ENCODE assay signal across 21 mouse cellular contexts in genomic region chr4:127171341-127171905, GRCm38 (mm10). TPM values are rescaled to one million over a fixed set of nuclear protein-coding genes. Genes with fewer than 3 reads are reported as not detected.
DNase-seq lines count a peak whose midpoint lies in the region; ATAC-seq and TF ChIP-seq lines count a peak whose summit lies in the region.
"Had no signal": no experiment of that assay in that cellular context is flagged by ENCODE, and none has a peak within 500 bp of the region (broad histone marks: within the 10 kb centered on the region; RNA-seq: fewer than 3 reads in every experiment).

No protein-coding gene starts in this region.

- no peaks in the 10 kb centered on the region for H3K36me3 ChIP-seq in midbrain, postnatal 0 days (ENCODE audit: insufficient read depth, low read length)
- H3K36me3 ChIP-seq: heart, embryonic 13.5 days; limb, embryonic 13.5 days had no signal

- H3K9me3 ChIP-seq in midbrain, postnatal 0 days (ENCODE audit: low read length): no peaks in the 10 kb centered on the region
- H3K9me3 ChIP-seq: heart, embryonic 13.5 days; limb, embryonic 13.5 days had no signal

- TF ChIP-seq CTCF in layer of hippocampus, adult 2 months (conservative IDR thresholded peaks at IDR 0.05): no peak
- TF ChIP-seq CTCF in brain, embryonic 14.5 days (IDR thresholded peaks at IDR 0.05; ENCODE audit: borderline replicate concordance, extremely low read depth, insufficient read depth, insufficient read length): no peak
- TF ChIP-seq CTCF in midbrain, postnatal 0 days (IDR thresholded peaks at IDR 0.05): no peak

- peaks cover 21% of the 10 kb centered on the region; the same call in 1 of the 2 replicates for H3K4me1 ChIP-seq in midbrain, postnatal 0 days (ENCODE audit: insufficient read depth, low read length)

- no peak for ATAC-seq in midbrain, postnatal 0 days (ENCODE audit: low FRiP score)
- ATAC-seq: activated CD4-positive, CD25-positive, alpha-beta regulatory T cell, adult 4 months; intestine, postnatal 0 days; Patski had no signal

- no peaks in the 10 kb centered on the region for H3K27me3 ChIP-seq in midbrain, postnatal 0 days (ENCODE audit: insufficient read depth, low read length)

- DNase-seq in cerebellum, postnatal 14 days: peak; percentile 48 to 53
- DNase-seq in cerebellum, postnatal 25 days: no peak
- DNase-seq in layer of hippocampus, adult 2 months (ENCODE audit: low spot score in 2 of 2): no peak
- no peak for DNase-seq in layer of hippocampus, postnatal 14 days (ENCODE audit: low spot score in 2 of 2)
- peak; percentile 58 for DNase-seq in brain, embryonic 14.5 days (ENCODE audit: low read depth)
- DNase-seq in midbrain, postnatal 0 days (ENCODE audit: low spot score): no peak
- DNase-seq in heart, adult 11 months: no peak
- DNase-seq: adrenal gland, postnatal 25 days; B cell, adult 2 months; gastrocnemius, adult 2 months; heart, postnatal 36 days had no signal

- peak overlapping the region; percentile 29; the same call in 1 of the 2 replicates for H3K9ac ChIP-seq in midbrain, postnatal 0 days (replicated peaks; ENCODE audit: low read length, poor library complexity, severe bottlenecking)
- H3K9ac ChIP-seq: heart, embryonic 13.5 days; limb, embryonic 13.5 days; liver, embryonic 14.5 days had no signal

- 37% methylated on average over 4 of the region's 4 CpGs for WGBS in midbrain, postnatal 0 days

- H3K4me3 ChIP-seq in layer of hippocampus, adult 2 months: peak overlapping the region; percentile 81
- H3K4me3 ChIP-seq in midbrain, postnatal 0 days (ENCODE audit: low read depth, low read length): no peak overlapping the region
- H3K4me3 ChIP-seq: gastrocnemius, adult 2 months; heart, embryonic 13.5 days; limb, embryonic 13.5 days; myocyte had no signal

- peak overlapping the region; percentile 96 for H3K27ac ChIP-seq in layer of hippocampus, adult 2 months
- no peak overlapping the region for H3K27ac ChIP-seq in midbrain, postnatal 0 days (ENCODE audit: low read depth, low read length)
- H3K27ac ChIP-seq: gastrocnemius, adult 2 months; heart, embryonic 13.5 days; kidney, postnatal 0 days; limb, embryonic 13.5 days; liver, embryonic 14.5 days had no signal

- TF ChIP-seq POLR2A in brain, embryonic 14.5 days (IDR thresholded peaks at IDR 0.05; ENCODE audit: borderline replicate concordance, extremely low read depth, insufficient read depth, insufficient read length, poor library complexity, severe bottlenecking): no peak

- H3K4me2 ChIP-seq in midbrain, postnatal 0 days (ENCODE audit: low read depth, low read length, poor library complexity, severe bottlenecking): peak overlapping the region; percentile 38
- H3K4me2 ChIP-seq: heart, embryonic 13.5 days; limb, embryonic 13.5 days had no signal

RNA-seq across cellular contexts. Expression of gene Dlgap3, which starts 2.4 kb away (rescaled TPM):
- 100 to 1,000 TPM; 283 to 292 TPM for total RNA-seq in layer of hippocampus, adult 2 months (2021)
- total RNA-seq in layer of hippocampus, postnatal 14 days (2021): 100 to 1,000 TPM; 283 TPM
- polyA plus RNA-seq in brain, embryonic 14.5 days (2012; rRNA removed): 27.0 and 42.7 TPM in 2 replicates
- 131 and 156 TPM in 2 replicates for total RNA-seq in midbrain, postnatal 0 days (2014; rRNA removed)
- polyA plus RNA-seq in midbrain, postnatal 0 days (2015; fragmentation: Nextera tagmentation; extraction: Ambion mirVana): 34.5 and 34.8 TPM in 2 replicates
- total RNA-seq: gastrocnemius, adult 2 months; granulocyte monocyte progenitor cell, adult 5-6 weeks; megakaryocyte, adult 5-6 weeks had no signal
- polyA plus RNA-seq: activated CD4-positive, CD25-positive, alpha-beta regulatory T cell, adult 4 months; myocyte had no signal

RNA-seq across cellular contexts. Expression of gene Tmem35b, which starts 47.9 kb away (rescaled TPM):
- 1 to 10 TPM; 5.5 to 5.8 TPM for total RNA-seq in layer of hippocampus, adult 2 months (2021)
- 1 to 10 TPM; 3.1 to 3.6 TPM for total RNA-seq in layer of hippocampus, postnatal 14 days (2021)
- 15.9 and 23.1 TPM in 2 replicates for polyA plus RNA-seq in brain, embryonic 14.5 days (2012; rRNA removed)
- 2.4 and 5.4 TPM in 2 replicates for total RNA-seq in midbrain, postnatal 0 days (2014; rRNA removed)
- 12.8 and 14.0 TPM in 2 replicates for polyA plus RNA-seq in midbrain, postnatal 0 days (2015; fragmentation: Nextera tagmentation; extraction: Ambion mirVana)

Comparison
In these comparisons a context has a peak if more than half of its experiments do, and no peak if none do; other contexts are left out.
1. DNase-seq: peak in cerebellum, postnatal 14 days (2 of 2) and brain, embryonic 14.5 days (single experiment); none in cerebellum, postnatal 25 days (0 of 2), layer of hippocampus, adult 2 months (0 of 2), layer of hippocampus, postnatal 14 days (0 of 2), midbrain, postnatal 0 days (single experiment) and heart, adult 11 months (single experiment).